Mouse (Mus musculus) embryonic fibroblast, embryonic 13.5 days (primary cell): Measurements from ENCODE around the gene Olfr406. TPM values are rescaled to one million over a fixed set of nuclear protein-coding genes. Genes with fewer than 3 reads are reported as not detected.

ENCODE experiments used
- H3K27ac ChIP-seq: 2 replicates; pipeline ENCODE4 v1.5.1; 2012; ENCODE audit warnings: low read length, control low read depth, inconsistent platforms; ENCODE audit not compliant: insufficient read depth
- H3K4me1 ChIP-seq: 2 replicates; pipeline ENCODE4 v1.6.1; 2011; ENCODE audit warnings: low read length; ENCODE audit not compliant: control insufficient read depth, insufficient read depth
- H3K4me3 ChIP-seq: 2 replicates; pipeline ENCODE4 v1.5.1; 2011; ENCODE audit warnings: mild to moderate bottlenecking, control low read depth, low read length; ENCODE audit not compliant: insufficient read depth
- CTCF ChIP-seq: IDR thresholded peaks from 2 replicates; pipeline ENCODE4 v1.5.1; 2011; ENCODE audit warnings: mild to moderate bottlenecking, control low read depth, low read length, moderate library complexity, borderline replicate concordance; ENCODE audit not compliant: insufficient read depth
- POLR2A ChIP-seq: IDR thresholded peaks from 2 replicates; pipeline ENCODE4 v1.6.1; 2011; ENCODE audit warnings: low read depth, mild to moderate bottlenecking, control low read depth, low read length, moderate library complexity
- polyA plus RNA-seq: library from polyadenylated mRNA; stranded (reverse); fragments of >200 nt; gene quantifications from 2 replicates; pipeline ENCODE4 v1.2.4, GENCODE M21; 2011; ENCODE audit warnings: low read depth; ENCODE audit not compliant: missing spikeins, insufficient read length

Gene Olfr406
- polyA plus RNA-seq: not detected in 2 replicates

GRCm38 (mm10) chr11:74259508-74259907, at the start of gene Olfr406:
Olfr406 (plus strand) TSS chr11:74259808.
- no peak within 1 kb of the TSS for H3K4me3 ChIP-seq
- no peak within 1 kb of the TSS for H3K27ac ChIP-seq
- TF ChIP-seq POLR2A (no peak), CTCF (no peak)
- no peaks in the 10 kb centered on the region for H3K4me1 ChIP-seq

- H3K4me1 ChIP-seq: no peaks in the 10 kb centered on the region
Observed at GRCm38 (mm10) chr11:74211279-74211678, 48.3 kb upstream of the Olfr406 start, which contains the start of gene Olfr43. Olfr43 (minus strand) TSS chr11:74211379.

GRCm38 (mm10) chr11:74241201-74241600, 18.4 kb upstream of the Olfr406 start:
- no peaks in the 10 kb centered on the region for H3K4me1 ChIP-seq
- TF ChIP-seq POLR2A (no peak), CTCF (no peak)
- no peak overlapping the region for H3K27ac ChIP-seq
- no peak overlapping the region for H3K4me3 ChIP-seq

More at GRCm38 (mm10) chr11:74211279-74211678, 48.3 kb upstream of the Olfr406 start, which contains the start of gene Olfr43:
- Histone ChIP-seq H3K4me3 (no peak within 1 kb of the TSS), H3K27ac (no peak within 1 kb of the TSS)
- TF ChIP-seq CTCF (no peak), POLR2A (no peak)

- Histone ChIP-seq H3K4me3 (no peak within 1 kb of the TSS), H3K4me1 (no peaks in the 10 kb centered on the region), H3K27ac (no peak within 1 kb of the TSS)
- TF ChIP-seq CTCF (no peak), POLR2A (no peak)
Observed at GRCm38 (mm10) chr11:74283436-74283835, 23.8 kb downstream of the Olfr406 start, which contains the start of gene Olfr59. Olfr59 (plus strand) TSS chr11:74283736.

DNA sequence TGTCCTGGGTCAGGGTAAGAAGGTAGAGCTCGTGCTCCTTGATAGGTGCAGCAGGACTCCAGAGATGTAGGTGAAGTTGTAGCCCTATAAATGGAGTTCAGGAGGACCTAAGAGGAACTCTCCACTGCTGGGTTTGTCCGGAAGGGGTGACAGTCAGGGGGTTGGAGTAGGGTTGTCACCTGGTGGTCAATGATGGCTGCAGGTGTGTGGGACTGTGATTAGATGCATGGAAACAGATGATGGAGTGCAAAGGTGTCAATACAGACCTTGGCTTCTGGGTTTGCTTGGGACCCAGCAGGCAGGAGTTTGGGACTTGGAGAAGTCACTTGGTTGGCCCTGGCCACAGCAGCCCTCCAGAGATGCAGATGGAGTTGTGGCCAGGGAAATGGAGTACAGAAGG, 27.6 kb downstream of the Olfr406 start:
- H3K4me3 ChIP-seq: no peak overlapping the region
- H3K4me1 ChIP-seq: no peaks in the 10 kb centered on the region
- TF ChIP-seq POLR2A (no peak), CTCF (no peak)

More for the DNA sequence above, 27.6 kb downstream of the Olfr406 start:
- no peak overlapping the region for H3K27ac ChIP-seq

Other genes starting within 250 kb of the Olfr406 start
- not detected in 2 replicates for gene Olfr139, start 203.3 kb upstream of the Olfr406 start, polyA plus RNA-seq
- gene Olfr399, start 203.2 kb upstream of the Olfr406 start, polyA plus RNA-seq: not detected in 2 replicates
- not detected in 2 replicates for gene Zfp616, start 189.9 kb upstream of the Olfr406 start, polyA plus RNA-seq
- gene Olfr401, start 146.1 kb upstream of the Olfr406 start, polyA plus RNA-seq: not detected in 2 replicates
- not detected in 2 replicates for gene Olfr402, start 106.3 kb upstream of the Olfr406 start, polyA plus RNA-seq
- gene Olfr403, start 73.6 kb upstream of the Olfr406 start, polyA plus RNA-seq: not detected in 2 replicates
- gene Olfr43, start 48.4 kb upstream of the Olfr406 start, polyA plus RNA-seq: not detected in 2 replicates
- not detected in 2 replicates for gene Olfr59, start 23.9 kb downstream of the Olfr406 start, polyA plus RNA-seq
- not detected in 2 replicates for gene Olfr410, start 78.2 kb downstream of the Olfr406 start, polyA plus RNA-seq
- gene Olfr411, start 92.8 kb downstream of the Olfr406 start, polyA plus RNA-seq: not detected in 2 replicates
- not detected in 2 replicates for gene Olfr412, start 102.3 kb downstream of the Olfr406 start, polyA plus RNA-seq